Mouse (Mus musculus) embryonic facial prominence, embryonic 13.5 days (tissue): Measurements from ENCODE around the gene Ssna1. TPM values are rescaled to one million over a fixed set of nuclear protein-coding genes. Genes with fewer than 3 reads are reported as not detected.

Experiments
- ATAC-seq: fragments of 200-750 bp; cut with Nextera tagmentation; 2 replicates; pipeline ENCODE4 v1.8.0; 2017; ENCODE audit warnings: low read depth; ENCODE audit not compliant: insufficient number of reproducible peaks, insufficient read depth, low FRiP score, low TSS enrichment
- H3K27ac ChIP-seq: fragments of 300-500 bp; sonication (generic); 2 replicates; pipeline ENCODE4 v1.5.1; 2015; ENCODE audit warnings: moderate library complexity, mild to moderate bottlenecking, inconsistent platforms
- H3K27me3 ChIP-seq: fragments of 300-500 bp; sonication (generic); 2 replicates; pipeline ENCODE4 v1.6.1; 2015; ENCODE audit warnings: mild to moderate bottlenecking, inconsistent platforms
- H3K36me3 ChIP-seq: fragments of 300-500 bp; sonication (generic); 2 replicates; pipeline ENCODE4 v1.6.1; 2015; ENCODE audit warnings: mild to moderate bottlenecking, inconsistent platforms
- H3K4me1 ChIP-seq: fragments of 300-500 bp; sonication (generic); 2 replicates; pipeline ENCODE4 v1.6.1; 2015; ENCODE audit warnings: inconsistent platforms
- H3K4me2 ChIP-seq: fragments of 300-500 bp; sonication (generic); 2 replicates; pipeline ENCODE4 v1.6.1; 2015; ENCODE audit warnings: moderate library complexity, mild to moderate bottlenecking, inconsistent platforms
- H3K4me3 ChIP-seq: fragments of 300-500 bp; sonication (generic); 2 replicates; pipeline ENCODE4 v1.5.1; 2015; ENCODE audit warnings: mild to moderate bottlenecking, inconsistent platforms
- H3K9ac ChIP-seq: fragments of 300-500 bp; sonication (generic); 2 replicates; pipeline ENCODE4 v1.6.1; 2015; ENCODE audit warnings: mild to moderate bottlenecking, inconsistent platforms
- H3K9me3 ChIP-seq: fragments of 300-500 bp; sonication (generic); 2 replicates; pipeline ENCODE4 v1.6.1; 2016; ENCODE audit warnings: inconsistent platforms
- WGBS: fragments of 180-500 bp; shearing (Covaris S2); methylation state at CpG from one replicate; pipeline ENCODE4 v1.1.7; 2015; ENCODE audit warnings: mixed read lengths; 5-methylcytosine and 5-hydroxymethylcytosine counted together
- polyA plus RNA-seq: library from polyadenylated mRNA; unstranded; fragments of >200 nt; fragmentation: Nextera tagmentation; extraction: Ambion mirVana; gene quantifications from 2 replicates; pipeline ENCODE4 v1.2.1, GENCODE M21; 2015

Ssna1 gene
- polyA plus RNA-seq, 1 experiment from 2014 or later: 246 TPM

DNA sequence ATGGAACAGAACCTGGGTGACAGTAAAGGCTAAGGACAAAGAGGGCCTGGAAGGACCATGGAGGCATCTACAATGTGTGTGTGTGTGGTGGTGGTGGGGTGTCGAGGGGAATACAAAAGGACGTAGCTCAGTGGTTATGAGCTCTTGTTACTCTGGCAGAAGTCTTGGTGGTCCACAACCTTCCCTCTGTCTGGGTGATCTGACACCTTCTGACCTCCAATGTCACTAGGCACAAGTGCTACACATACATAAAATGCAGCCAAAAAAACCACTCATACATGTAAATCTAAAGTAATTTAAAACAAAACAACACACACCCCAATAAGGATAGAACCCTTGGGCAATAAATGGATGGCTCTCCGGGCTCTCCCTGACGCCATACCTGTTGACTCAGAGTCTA, 44.8 kb downstream of the Ssna1 start:
- no peaks in the 10 kb centered on the region for H3K9me3 ChIP-seq
- H3K9ac ChIP-seq: no peak overlapping the region
- H3K4me3 ChIP-seq: no peak overlapping the region
- H3K36me3 ChIP-seq: no peaks in the 10 kb centered on the region
- WGBS: 91% methylated on average over 4 of the region's 4 CpGs
- peaks cover 25% of the 10 kb centered on the region for H3K4me1 ChIP-seq
- peaks cover 13% of the 10 kb centered on the region; the same call in 1 of the 2 replicates for H3K27me3 ChIP-seq
- no peak overlapping the region for H3K4me2 ChIP-seq
- ATAC-seq: no peak
- H3K27ac ChIP-seq: no peak overlapping the region

DNA sequence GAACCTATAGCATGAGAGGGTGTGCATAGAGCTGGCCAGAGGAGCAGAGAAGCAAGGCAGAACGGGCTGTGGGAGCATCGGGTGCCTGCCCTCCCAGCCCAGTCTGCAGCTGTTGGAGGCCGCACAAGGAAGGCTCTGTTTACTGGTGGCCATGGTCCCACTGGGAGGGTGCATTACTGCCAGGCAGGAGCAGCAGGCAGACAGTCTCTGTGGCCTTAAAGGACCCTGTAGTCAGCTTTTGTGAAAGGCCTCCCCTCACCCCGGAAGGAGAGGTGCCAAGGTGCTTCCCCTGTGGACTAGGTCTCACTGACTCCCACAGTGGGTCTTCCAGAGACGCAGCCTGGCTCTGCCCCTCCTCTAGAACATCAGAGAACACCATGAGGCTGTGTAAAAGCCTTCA, 45.4 kb downstream of the Ssna1 start:
- Histone ChIP-seq H3K9me3 (no peaks in the 10 kb centered on the region), H3K27ac (no peak overlapping the region), H3K4me1 (peaks cover 25% of the 10 kb centered on the region), H3K36me3 (peaks cover 2% of the 10 kb centered on the region), H3K4me2 (no peak overlapping the region), H3K27me3 (peaks cover 13% of the 10 kb centered on the region; the same call in 1 of the 2 replicates), H3K9ac (no peak overlapping the region), H3K4me3 (no peak overlapping the region)
- 74% methylated on average over 5 of the region's 5 CpGs for WGBS
- ATAC-seq: no peak

GRCm38 (mm10) chr2:25225811-25226379, 46.3 kb downstream of the Ssna1 start:
- H3K4me1 ChIP-seq: peaks cover 25% of the 10 kb centered on the region
- peaks cover 5% of the 10 kb centered on the region; the same call in 1 of the 2 replicates for H3K27me3 ChIP-seq
- H3K9me3 ChIP-seq: no peaks in the 10 kb centered on the region
- peak overlapping the region; percentile 56 for H3K4me2 ChIP-seq
- peaks cover 9% of the 10 kb centered on the region for H3K36me3 ChIP-seq
- no peak overlapping the region for H3K9ac ChIP-seq
- no peak for ATAC-seq
- H3K4me3 ChIP-seq: peak overlapping the region; percentile 88
- H3K27ac ChIP-seq: peak overlapping the region; percentile 99
- 69% methylated on average over 8 of the region's 8 CpGs for WGBS

DNA sequence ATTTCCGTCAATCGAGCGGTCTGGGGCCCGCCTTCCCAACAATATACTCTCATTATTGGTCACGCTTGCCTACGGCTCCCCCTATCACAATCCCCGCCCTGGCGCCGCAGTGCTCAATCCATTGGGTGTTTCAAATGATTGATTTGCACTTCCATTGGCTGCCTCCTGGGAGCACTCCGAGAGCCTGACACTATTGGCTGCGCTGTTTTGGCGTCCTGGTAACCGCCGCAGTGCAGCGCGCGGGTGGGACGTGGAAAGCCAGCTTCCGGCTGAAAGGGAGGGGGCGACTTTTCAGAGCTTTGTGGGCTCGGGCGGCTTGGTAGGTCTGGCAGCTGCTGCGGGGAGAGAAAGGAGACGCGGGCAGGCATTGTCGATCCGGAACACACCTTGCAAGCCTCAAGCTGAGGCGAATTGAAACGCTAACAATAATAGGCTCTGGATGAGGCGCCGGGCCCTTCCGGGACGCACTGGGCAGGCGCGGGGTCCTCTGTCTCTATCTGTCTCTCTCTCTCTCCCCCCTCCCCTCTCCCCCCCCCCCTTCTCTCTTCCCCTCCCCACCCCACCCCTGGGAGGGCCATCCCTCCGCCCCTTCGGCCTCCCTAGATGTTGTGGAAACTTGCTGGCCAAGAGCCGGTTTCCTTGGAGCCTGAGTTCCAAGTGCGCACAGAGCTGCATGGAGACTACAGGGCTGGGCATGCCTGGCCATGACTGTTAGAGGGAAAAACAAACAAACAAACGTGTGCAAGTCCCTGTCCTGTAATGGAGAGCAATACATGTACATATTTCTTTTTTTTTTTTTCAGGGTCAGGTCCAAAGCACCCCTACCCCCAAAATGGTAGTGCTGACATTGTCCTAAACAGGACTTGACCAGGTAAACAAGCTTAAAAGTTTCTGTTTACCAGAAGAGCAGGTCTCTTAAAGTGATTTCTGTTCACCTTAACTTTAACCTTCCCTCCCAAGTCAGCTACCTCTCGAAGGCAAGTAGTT, 47.2 kb downstream of the Ssna1 start:
- 2% methylated on average over 41 of the region's 41 CpGs for WGBS
- Histone ChIP-seq H3K9ac (peak overlapping the region; percentile 76), H3K36me3 (peaks cover 9% of the 10 kb centered on the region), H3K27me3 (no peaks in the 10 kb centered on the region), H3K4me1 (peaks cover 25% of the 10 kb centered on the region), H3K9me3 (no peaks in the 10 kb centered on the region), H3K4me2 (peak overlapping the region; percentile 56), H3K27ac (peak overlapping the region; percentile 99), H3K4me3 (peak overlapping the region; percentile 88)
- ATAC-seq: peak; percentile 97

GRCm38 (mm10) chr2:25224492-25224765, 47.8 kb downstream of the Ssna1 start, which contains the start of gene Tubb4b:
TSS of gene Tubb4b (minus strand) at chr2:25224702.
- Histone ChIP-seq H3K9me3 (no peaks in the 10 kb centered on the region), H3K36me3 (peaks cover 9% of the 10 kb centered on the region), H3K4me3 (peak within 1 kb of the TSS; percentile 88), H3K27ac (peak within 1 kb of the TSS; percentile 99), H3K4me2 (peak within 1 kb of the TSS; percentile 97), H3K27me3 (no peaks in the 10 kb centered on the region), H3K9ac (peak within 1 kb of the TSS; percentile 87), H3K4me1 (peaks cover 25% of the 10 kb centered on the region)
- under 1% methylated on average over 17 of the region's 17 CpGs for WGBS
- no peak for ATAC-seq

- ATAC-seq: peak; percentile 5; the same call in 1 of the 2 replicates
- Histone ChIP-seq H3K4me2 (peak overlapping the region; percentile 97), H3K4me1 (peaks cover 24% of the 10 kb centered on the region), H3K4me3 (peak overlapping the region; percentile 88), H3K9me3 (no peaks in the 10 kb centered on the region), H3K27me3 (no peaks in the 10 kb centered on the region), H3K36me3 (peaks cover 9% of the 10 kb centered on the region), H3K9ac (peak overlapping the region; percentile 87), H3K27ac (peak overlapping the region; percentile 91)
- under 1% methylated on average over 46 of the region's 53 CpGs for WGBS
Observed at GRCm38 (mm10) chr2:25223681-25224491, 48.4 kb downstream of the Ssna1 start.

GRCm38 (mm10) chr2:25221331-25221772, 50.9 kb downstream of the Ssna1 start:
- Histone ChIP-seq H3K36me3 (peaks cover 9% of the 10 kb centered on the region), H3K4me3 (no peak overlapping the region), H3K9ac (no peak overlapping the region), H3K4me1 (peaks cover 14% of the 10 kb centered on the region), H3K27ac (no peak overlapping the region), H3K4me2 (no peak overlapping the region), H3K27me3 (no peaks in the 10 kb centered on the region), H3K9me3 (no peaks in the 10 kb centered on the region)
- WGBS: 71% methylated on average over 5 of the region's 5 CpGs
- no peak for ATAC-seq

Other genes with a start within 250 kb of the Ssna1 start
- 82.5 and 87.4 TPM in 2 replicates for gene Nsmf, start 218.1 kb downstream of the Ssna1 start, polyA plus RNA-seq
- not detected in 2 replicates for gene Entpd8, start 192.1 kb downstream of the Ssna1 start, polyA plus RNA-seq
- 0.17 TPM in 1 of 2 replicates, not detected in the other for gene Noxa1, start 177.3 kb downstream of the Ssna1 start, polyA plus RNA-seq
- gene Nrarp, start 91.7 kb downstream of the Ssna1 start, polyA plus RNA-seq: 15.0 and 16.7 TPM in 2 replicates
- 5.1 and 6.1 TPM in 2 replicates for gene Tor4a, start 75.6 kb downstream of the Ssna1 start, polyA plus RNA-seq
- 110 and 114 TPM in 2 replicates for gene Nelfb, start 60.9 kb downstream of the Ssna1 start, polyA plus RNA-seq
- gene Stpg3, start 57.8 kb downstream of the Ssna1 start, polyA plus RNA-seq: 0.15 TPM in 1 of 2 replicates, not detected in the other
- gene Fam166a, start 53.7 kb downstream of the Ssna1 start, polyA plus RNA-seq: not detected in 2 replicates
- gene Tubb4b, start 47.7 kb downstream of the Ssna1 start, polyA plus RNA-seq: 409 and 438 TPM in 2 replicates
- not detected in 2 replicates for gene Slc34a3, start 38.1 kb downstream of the Ssna1 start, polyA plus RNA-seq
- not detected in 2 replicates for gene Rnf224, start 35.7 kb downstream of the Ssna1 start, polyA plus RNA-seq
- gene Rnf208, start 30.2 kb downstream of the Ssna1 start, polyA plus RNA-seq: 10.8 and 11.3 TPM in 2 replicates
- gene Cysrt1, start 30.0 kb downstream of the Ssna1 start, polyA plus RNA-seq: 0.81 TPM in 1 of 2 replicates, not detected in the other
- 6.9 and 7.9 TPM in 2 replicates for gene AL732309.1, start 25.6 kb downstream of the Ssna1 start, polyA plus RNA-seq
- gene Tmem203, start 17.0 kb downstream of the Ssna1 start, polyA plus RNA-seq: 24.5 and 25.3 TPM in 2 replicates
- gene Tprn, start 9.8 kb downstream of the Ssna1 start, polyA plus RNA-seq: 7.5 and 8.2 TPM in 2 replicates
- 137 and 143 TPM in 2 replicates for gene Anapc2, start within 50 bp of the Ssna1 start, polyA plus RNA-seq
- not detected in 2 replicates for gene Tmem210, start 15.7 kb upstream of the Ssna1 start, polyA plus RNA-seq
- 0.22 TPM in 2 replicates for gene Lrrc26, start 17.5 kb upstream of the Ssna1 start, polyA plus RNA-seq
- gene Grin1, start 46.7 kb upstream of the Ssna1 start, polyA plus RNA-seq: 0.38 and 1.2 TPM in 2 replicates
- 61.1 and 79.4 TPM in 2 replicates for gene Man1b1, start 59.9 kb upstream of the Ssna1 start, polyA plus RNA-seq
- gene Dpp7, start 83.9 kb upstream of the Ssna1 start, polyA plus RNA-seq: 23.0 and 25.5 TPM in 2 replicates
- gene Uap1l1, start 93.2 kb upstream of the Ssna1 start, polyA plus RNA-seq: 9.9 and 14.9 TPM in 2 replicates
- gene Sapcd2, start 99.9 kb upstream of the Ssna1 start, polyA plus RNA-seq: 38.9 and 47.9 TPM in 2 replicates
- 0.87 and 1.1 TPM in 2 replicates for gene Entpd2, start 123.4 kb upstream of the Ssna1 start, polyA plus RNA-seq
- 42.5 and 48.9 TPM in 2 replicates for gene Npdc1, start 126.9 kb upstream of the Ssna1 start, polyA plus RNA-seq
- gene Fut7, start 150.8 kb upstream of the Ssna1 start, polyA plus RNA-seq: 0.12 and 0.17 TPM in 2 replicates
- 2.9 and 4.0 TPM in 2 replicates for gene Abca2, start 156.3 kb upstream of the Ssna1 start, polyA plus RNA-seq
- gene Clic3, start 184.4 kb upstream of the Ssna1 start, polyA plus RNA-seq: 5.0 and 7.2 TPM in 2 replicates
- 29.4 and 35.9 TPM in 2 replicates for gene Paxx, start 188.7 kb upstream of the Ssna1 start, polyA plus RNA-seq
- 1.3 and 2.8 TPM in 2 replicates for gene Ptgds, start 197.6 kb upstream of the Ssna1 start, polyA plus RNA-seq
- gene Lcn12, start 221.5 kb upstream of the Ssna1 start, polyA plus RNA-seq: not detected in 2 replicates
- gene Fbxw5, start 228.3 kb upstream of the Ssna1 start, polyA plus RNA-seq: 75.1 and 81.1 TPM in 2 replicates
- 5.8 and 6.2 TPM in 2 replicates for gene C8g, start 229.3 kb upstream of the Ssna1 start, polyA plus RNA-seq